Mouse (Mus musculus): ENCODE measurements around the gene Fabp6.

DNA sequence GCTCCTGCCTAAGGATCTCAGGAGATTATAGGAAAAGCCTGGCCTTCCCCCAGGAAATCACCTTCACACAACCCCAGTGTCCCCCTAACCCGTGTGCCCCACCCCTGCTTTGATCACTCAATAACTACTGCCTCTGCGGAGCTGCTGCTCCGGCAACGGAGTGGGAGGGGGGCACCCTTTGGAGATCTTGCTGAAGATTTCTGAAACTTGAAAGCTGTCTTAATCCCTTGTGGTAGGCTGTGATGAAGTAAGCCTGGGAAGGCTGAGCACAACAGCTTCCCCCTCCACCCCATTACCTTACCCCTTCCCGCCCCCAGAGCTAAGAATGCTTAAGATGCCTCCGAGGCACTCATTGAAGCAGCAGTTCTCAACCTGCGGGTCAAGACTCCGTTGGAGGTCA is 35.5 kb downstream of the Fabp6 start:
- TF ChIP-seq CTCF (IDR thresholded peaks at IDR 0.05; ENCODE audit: extremely low read depth, insufficient read depth, insufficient read length, insufficient replicate concordance) (no peak), POLR2A (IDR thresholded peaks at IDR 0.05; ENCODE audit: low read depth, low read length) (no peak)

Measured in spleen, adult 2 months (tissue).